Mouse (Mus musculus): ENCODE data around the gene Pde1b. TPM values are rescaled to one million over a fixed set of nuclear protein-coding genes. Genes with fewer than 3 reads are reported as not detected.
A peak's percentile ranks its signal among the peaks of the same experiment; 100 is the strongest.

Gene Pde1b
- polyA plus RNA-seq, 1 experiment = 2.8 TPM

DNA sequence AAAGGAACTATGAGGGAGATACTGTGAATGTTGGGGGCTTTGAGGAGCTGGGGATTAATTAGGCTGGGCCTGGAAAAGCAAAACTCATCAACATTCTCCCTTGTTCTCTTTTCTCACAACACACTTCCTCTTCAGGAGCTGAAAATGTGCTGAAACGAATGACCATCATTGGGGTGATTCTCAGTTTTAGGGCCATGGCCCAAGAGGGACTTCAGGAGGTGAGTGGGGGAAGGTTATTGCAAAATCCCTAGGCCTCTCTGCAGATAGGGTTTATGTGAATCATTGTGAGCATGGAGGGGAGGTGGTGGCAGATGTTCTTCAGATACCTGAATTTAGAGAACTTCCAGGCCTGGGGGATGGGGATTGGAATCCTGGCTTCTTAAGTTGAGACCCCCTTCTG lies 16.2 kb upstream of the Pde1b start:
- no peak for DNase-seq
- 80% methylated on average over 1 of the region's 1 CpGs for WGBS

DNA sequence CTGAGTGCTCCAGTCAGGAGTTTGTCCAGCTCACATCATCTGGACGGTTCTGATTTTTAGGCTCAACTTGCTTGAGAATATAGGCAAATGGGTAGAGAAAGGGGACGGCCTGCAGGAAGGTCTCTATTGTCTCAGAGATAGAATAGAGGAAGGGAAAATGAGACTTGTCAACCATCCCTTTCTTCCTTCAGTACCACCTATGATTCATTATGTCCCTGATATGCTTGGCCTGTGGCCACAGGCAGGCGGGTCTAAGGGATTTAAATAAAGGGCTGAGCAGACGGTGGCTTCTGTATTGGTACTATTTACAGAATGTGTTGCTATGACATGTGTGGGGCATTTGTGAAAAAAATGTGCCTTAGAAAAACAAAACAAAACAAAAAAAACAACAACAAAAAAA lies 14.5 kb upstream of the Pde1b start:
- H3K4me1 ChIP-seq (ENCODE audit: control insufficient read depth, insufficient read depth, low read length) = no peaks in the 10 kb centered on the region
- H3K36me3 ChIP-seq (ENCODE audit: control insufficient read depth, insufficient read depth, low read length) = no peaks in the 10 kb centered on the region

More for the DNA sequence above, 16.2 kb upstream of the Pde1b start:
- no peak for TF ChIP-seq CTCF (conservative IDR thresholded peaks at IDR 0.05; ENCODE audit: insufficient read depth, insufficient read length, low read depth, low read length)
- Histone ChIP-seq H3K4me1 (ENCODE audit: control insufficient read depth, insufficient read depth, low read length) (no peaks in the 10 kb centered on the region), H3K4me3 (ENCODE audit: insufficient read depth, low read depth, low read length) (no peak overlapping the region), H3K27ac (ENCODE audit: insufficient read depth, low read depth, low read length) (no peak overlapping the region), H3K27me3 (replicated peaks; ENCODE audit: control insufficient read depth, insufficient read depth, low read length) (no peaks in the 10 kb centered on the region), H3K36me3 (ENCODE audit: control insufficient read depth, insufficient read depth, low read length) (no peaks in the 10 kb centered on the region)

DNA sequence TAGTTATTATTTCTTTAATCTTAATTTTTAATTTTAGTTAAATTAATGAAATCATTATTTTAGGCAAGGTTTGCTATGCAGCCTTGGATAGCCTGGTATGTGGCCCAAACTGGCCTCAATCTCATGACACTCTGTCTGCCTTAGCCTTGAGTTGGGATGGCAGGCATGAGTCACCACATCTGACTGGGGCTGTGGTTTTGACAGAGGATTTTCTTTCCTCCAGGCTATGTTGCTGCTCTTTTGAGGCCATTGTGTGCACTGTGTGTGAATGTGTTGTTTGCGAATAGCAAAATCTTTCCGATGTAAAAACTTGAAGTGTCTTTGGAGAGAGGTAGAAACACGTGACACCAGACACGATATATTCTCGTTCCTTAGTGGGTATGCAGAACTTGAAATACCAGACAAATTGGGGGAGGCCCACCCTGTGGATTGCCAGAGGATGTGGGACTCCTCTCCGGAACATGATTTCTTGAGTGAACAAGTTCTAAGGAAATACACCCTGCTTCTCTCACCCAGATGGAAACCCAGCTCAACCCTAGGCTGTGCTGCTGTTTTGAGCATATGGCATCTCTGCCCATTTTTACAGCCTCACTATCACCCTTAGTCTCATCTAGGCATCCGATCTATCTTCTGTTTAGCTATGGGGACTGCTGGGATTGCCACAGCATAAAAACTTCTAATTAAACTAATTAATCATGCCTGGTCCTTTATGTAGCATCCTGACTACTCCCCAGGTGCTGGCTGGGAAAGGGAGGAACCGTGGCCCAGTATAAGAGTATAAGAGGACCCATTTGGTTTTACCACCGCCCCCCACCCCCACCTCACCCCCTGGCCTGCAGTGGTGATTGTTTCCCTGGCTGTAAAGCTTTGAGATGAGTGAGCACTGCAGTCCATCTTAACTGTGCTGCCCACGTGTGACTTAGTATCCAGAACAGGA lies 6.4 kb upstream of the Pde1b start:
- DNase-seq = no peak
- no peak overlapping the region for H3K4me3 ChIP-seq (ENCODE audit: insufficient read depth, low read depth, low read length)
- WGBS = 79% methylated on average over 10 of the region's 10 CpGs
- H3K27ac ChIP-seq (ENCODE audit: insufficient read depth, low read depth, low read length) = no peak overlapping the region
- no peaks in the 10 kb centered on the region for H3K4me1 ChIP-seq (ENCODE audit: control insufficient read depth, insufficient read depth, low read length)
- TF ChIP-seq POLR2A (IDR thresholded peaks at IDR 0.05; ENCODE audit: low read depth, low read length) (no peak), CTCF (conservative IDR thresholded peaks at IDR 0.05; ENCODE audit: insufficient read depth, insufficient read length, low read depth, low read length) (no peak)
- no peaks in the 10 kb centered on the region for H3K27me3 ChIP-seq (replicated peaks; ENCODE audit: control insufficient read depth, insufficient read depth, low read length)
- H3K36me3 ChIP-seq (ENCODE audit: control insufficient read depth, insufficient read depth, low read length) = no peaks in the 10 kb centered on the region

More for the DNA sequence above, 14.5 kb upstream of the Pde1b start:
- TF ChIP-seq CTCF (conservative IDR thresholded peaks at IDR 0.05; ENCODE audit: insufficient read depth, insufficient read length, low read depth, low read length) (no peak), POLR2A (IDR thresholded peaks at IDR 0.05; ENCODE audit: low read depth, low read length) (no peak)
- Histone ChIP-seq H3K27me3 (replicated peaks; ENCODE audit: control insufficient read depth, insufficient read depth, low read length) (no peaks in the 10 kb centered on the region), H3K27ac (ENCODE audit: insufficient read depth, low read depth, low read length) (no peak overlapping the region), H3K4me3 (ENCODE audit: insufficient read depth, low read depth, low read length) (no peak overlapping the region)
- WGBS = 63% methylated on average over 4 of the region's 4 CpGs
- DNase-seq = no peak

DNA sequence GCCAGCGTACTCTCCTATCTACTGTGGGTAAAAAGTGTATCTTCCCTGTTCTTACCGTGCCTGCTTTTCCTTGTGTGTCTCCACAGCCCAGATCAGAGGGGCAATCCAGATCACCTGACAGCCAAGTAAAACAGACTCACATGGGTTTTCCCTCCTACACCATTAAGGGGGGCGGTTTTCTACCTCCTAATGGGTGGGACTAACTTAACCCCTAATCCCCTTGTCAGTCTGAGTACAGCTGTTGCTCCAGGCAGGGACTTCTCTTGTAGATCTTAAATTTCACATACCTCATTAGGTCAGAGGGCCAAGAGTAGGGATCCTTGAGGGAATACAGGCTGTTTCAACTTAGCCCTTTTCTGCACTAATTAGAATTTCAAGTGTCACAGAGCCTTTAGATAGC lies 4.7 kb upstream of the Pde1b start:
- H3K36me3 ChIP-seq (ENCODE audit: control insufficient read depth, insufficient read depth, low read length) = no peaks in the 10 kb centered on the region
- no peak overlapping the region for H3K4me3 ChIP-seq (ENCODE audit: insufficient read depth, low read depth, low read length)
- TF ChIP-seq POLR2A (IDR thresholded peaks at IDR 0.05; ENCODE audit: low read depth, low read length) = no peak
- TF ChIP-seq CTCF (conservative IDR thresholded peaks at IDR 0.05; ENCODE audit: insufficient read depth, insufficient read length, low read depth, low read length) = no peak
- WGBS = 47% methylated on average over 3 of the region's 3 CpGs
- no peaks in the 10 kb centered on the region for H3K4me1 ChIP-seq (ENCODE audit: control insufficient read depth, insufficient read depth, low read length)
- H3K27ac ChIP-seq (ENCODE audit: insufficient read depth, low read depth, low read length) = no peak overlapping the region
- H3K27me3 ChIP-seq (replicated peaks; ENCODE audit: control insufficient read depth, insufficient read depth, low read length) = no peaks in the 10 kb centered on the region
- no peak for DNase-seq

DNA sequence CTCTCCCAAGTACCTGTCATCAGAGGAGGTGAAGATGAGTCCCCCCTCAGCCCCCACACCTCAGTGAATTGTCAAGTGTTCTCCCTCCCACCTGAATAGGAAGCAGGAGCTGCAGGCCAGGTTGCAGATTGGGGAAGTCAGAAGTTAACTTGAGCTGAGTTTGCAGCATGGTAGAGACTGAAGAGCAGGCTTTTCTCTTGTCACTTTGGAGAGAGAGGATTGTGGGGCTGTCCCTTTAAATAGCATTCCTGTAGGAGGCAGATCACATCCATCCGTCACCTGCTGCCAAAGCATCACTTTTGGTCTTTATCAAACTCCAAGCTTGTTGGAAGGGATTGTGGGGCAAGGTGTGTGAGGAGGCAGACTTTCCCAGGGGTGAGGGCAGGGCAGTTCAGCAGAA lies 2.1 kb upstream of the Pde1b start:
- TF ChIP-seq CTCF (conservative IDR thresholded peaks at IDR 0.05; ENCODE audit: insufficient read depth, insufficient read length, low read depth, low read length) (no peak), POLR2A (IDR thresholded peaks at IDR 0.05; ENCODE audit: low read depth, low read length) (no peak)
- 76% methylated on average over 1 of the region's 1 CpGs for WGBS
- Histone ChIP-seq H3K4me1 (ENCODE audit: control insufficient read depth, insufficient read depth, low read length) (no peaks in the 10 kb centered on the region), H3K4me3 (ENCODE audit: insufficient read depth, low read depth, low read length) (no peak overlapping the region), H3K27me3 (replicated peaks; ENCODE audit: control insufficient read depth, insufficient read depth, low read length) (no peaks in the 10 kb centered on the region; the same call in 1 of the 2 replicates), H3K27ac (ENCODE audit: insufficient read depth, low read depth, low read length) (no peak overlapping the region), H3K36me3 (ENCODE audit: control insufficient read depth, insufficient read depth, low read length) (no peaks in the 10 kb centered on the region)
- no peak for DNase-seq

DNA sequence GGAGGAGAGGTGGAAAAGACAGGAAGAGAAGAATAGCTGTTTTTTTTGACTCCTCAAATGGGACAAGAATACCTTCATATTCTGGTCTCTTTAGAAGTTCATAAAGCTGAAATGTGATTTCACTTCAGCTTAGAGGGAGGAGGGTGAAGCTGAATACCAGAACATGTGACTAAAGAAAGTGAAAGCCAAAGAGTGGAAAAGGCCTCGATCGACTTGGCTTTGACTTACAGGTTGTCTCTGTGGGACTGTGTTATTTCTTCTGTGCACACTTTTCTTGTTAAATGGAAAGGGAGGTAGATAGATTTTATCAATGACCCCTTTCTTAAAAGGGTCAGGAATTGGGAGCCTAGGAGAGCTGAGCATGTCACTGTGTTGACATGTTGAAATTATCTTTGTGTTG lies 1.6 kb upstream of the Pde1b start:
- Histone ChIP-seq H3K36me3 (ENCODE audit: control insufficient read depth, insufficient read depth, low read length) (no peaks in the 10 kb centered on the region), H3K4me3 (ENCODE audit: insufficient read depth, low read depth, low read length) (no peak overlapping the region), H3K27ac (ENCODE audit: insufficient read depth, low read depth, low read length) (no peak overlapping the region), H3K4me1 (ENCODE audit: control insufficient read depth, insufficient read depth, low read length) (no peaks in the 10 kb centered on the region), H3K27me3 (replicated peaks; ENCODE audit: control insufficient read depth, insufficient read depth, low read length) (no peaks in the 10 kb centered on the region; the same call in 1 of the 2 replicates)
- DNase-seq = no peak
- WGBS = 57% methylated on average over 2 of the region's 2 CpGs
- TF ChIP-seq POLR2A (IDR thresholded peaks at IDR 0.05; ENCODE audit: low read depth, low read length) (no peak), CTCF (conservative IDR thresholded peaks at IDR 0.05; ENCODE audit: insufficient read depth, insufficient read length, low read depth, low read length) (no peak)

DNA sequence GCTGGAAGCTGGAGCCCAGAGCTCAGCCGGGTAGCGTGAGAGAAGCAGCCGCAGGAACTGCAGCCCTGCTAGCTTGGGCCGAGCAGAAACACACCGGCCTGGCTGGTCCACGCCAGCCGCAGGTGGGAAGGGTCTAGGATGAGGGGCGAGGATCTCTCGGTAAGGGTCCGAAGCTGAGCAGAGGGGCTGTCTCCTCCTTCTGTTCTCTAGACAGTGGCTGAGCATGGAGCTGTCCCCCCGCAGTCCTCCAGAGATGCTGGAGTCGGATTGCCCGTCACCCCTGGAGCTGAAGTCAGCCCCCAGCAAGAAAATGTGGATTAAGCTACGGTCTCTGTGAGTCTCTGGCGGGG lies 392 bp downstream of the Pde1b start:
- peak overlapping the region; percentile 44 for H3K4me3 ChIP-seq (ENCODE audit: insufficient read depth, low read depth, low read length)
- H3K36me3 ChIP-seq (ENCODE audit: control insufficient read depth, insufficient read depth, low read length) = no peaks in the 10 kb centered on the region
- no peak for DNase-seq
- H3K27me3 ChIP-seq (replicated peaks; ENCODE audit: control insufficient read depth, insufficient read depth, low read length) = no peaks in the 10 kb centered on the region; the same call in 1 of the 2 replicates
- WGBS = 2% methylated on average over 15 of the region's 15 CpGs
- no peaks in the 10 kb centered on the region for H3K4me1 ChIP-seq (ENCODE audit: control insufficient read depth, insufficient read depth, low read length)
- H3K27ac ChIP-seq (ENCODE audit: insufficient read depth, low read depth, low read length) = no peak overlapping the region
- TF ChIP-seq CTCF (conservative IDR thresholded peaks at IDR 0.05; ENCODE audit: insufficient read depth, insufficient read length, low read depth, low read length) (no peak), POLR2A (IDR thresholded peaks at IDR 0.05; ENCODE audit: low read depth, low read length) (no peak)
